Mouse (Mus musculus) right cerebral cortex, adult 18-20 months (tissue): ENCODE data around the gene Igfbp5.
A peak's percentile ranks its signal among the peaks of the same experiment; 100 is the strongest.

Experiments used
- DNase-seq: peaks from one replicate; pipeline ENCODE4 v3.0.0; 2022; ENCODE audit warnings: mixed read lengths

Igfbp5 gene

DNA sequence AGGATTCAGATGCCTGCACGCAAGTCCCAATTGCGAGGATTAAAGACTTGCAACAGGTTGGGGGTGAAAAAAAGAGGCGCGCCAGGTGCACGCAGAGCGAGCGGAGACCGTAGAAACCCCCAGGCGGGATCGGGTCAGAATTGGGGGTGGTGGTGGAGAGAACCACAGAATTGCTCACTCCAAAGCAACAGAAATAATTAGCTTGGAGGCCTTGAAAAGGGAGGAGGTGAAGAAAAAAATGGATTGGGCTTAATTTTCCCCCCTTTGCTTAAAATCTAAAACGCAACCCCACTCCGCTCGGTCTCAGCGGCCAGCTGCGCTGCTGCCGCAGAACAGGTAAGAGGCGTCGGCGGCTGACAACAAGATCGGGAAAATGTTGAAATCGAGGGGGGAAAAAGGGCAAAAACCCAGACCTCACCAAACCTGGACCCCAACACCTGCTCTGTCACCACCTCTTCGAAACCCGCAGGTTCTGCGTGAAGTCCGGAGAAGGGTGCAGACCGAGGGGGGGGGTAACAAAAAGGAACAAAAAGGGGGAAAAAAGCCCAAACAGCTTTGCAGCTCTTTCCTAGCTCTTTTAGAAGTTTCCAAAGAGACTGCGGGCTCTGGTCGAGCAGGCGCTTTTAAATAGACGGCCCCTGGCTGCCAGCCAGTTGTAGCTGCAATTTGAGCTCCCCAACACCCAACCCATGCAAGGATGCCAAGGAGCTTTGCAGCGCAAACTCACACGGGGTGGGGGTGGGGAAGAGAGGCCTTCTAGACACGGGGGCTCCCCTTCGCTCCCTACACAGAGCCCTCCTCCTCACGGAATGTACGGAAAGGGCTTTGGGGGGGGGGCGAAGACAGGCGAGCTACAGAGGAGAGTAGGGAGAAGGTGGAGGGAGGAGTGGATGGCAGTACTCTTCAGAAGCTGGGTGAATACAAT, at the start of gene Igfbp5:
Gene Igfbp5 (minus strand): TSS at position 598 of the 925 bp plus-strand sequence.
- peak; percentile 58 for DNase-seq

DNA sequence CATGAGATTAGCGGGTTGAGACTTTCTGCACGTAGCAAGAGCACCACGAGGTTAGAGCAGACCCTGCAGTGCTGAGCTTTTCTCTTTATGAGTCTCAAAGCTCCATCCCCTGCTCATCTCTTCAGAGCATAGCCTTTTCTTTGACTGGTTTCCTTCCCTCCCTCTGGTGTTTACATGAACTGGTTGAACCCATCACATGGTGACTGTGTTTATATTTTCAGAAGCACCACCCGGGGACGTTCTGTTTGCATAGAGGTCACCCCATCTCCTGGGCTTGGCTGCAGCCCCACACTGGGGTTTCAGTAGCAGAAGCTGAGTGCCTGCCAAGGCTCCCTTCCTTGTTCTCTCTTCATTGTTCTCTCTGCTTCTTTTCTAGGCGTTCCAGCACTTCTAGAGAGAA, 40.1 kb upstream of the Igfbp5 start:
- DNase-seq: peak; percentile 34

DNA sequence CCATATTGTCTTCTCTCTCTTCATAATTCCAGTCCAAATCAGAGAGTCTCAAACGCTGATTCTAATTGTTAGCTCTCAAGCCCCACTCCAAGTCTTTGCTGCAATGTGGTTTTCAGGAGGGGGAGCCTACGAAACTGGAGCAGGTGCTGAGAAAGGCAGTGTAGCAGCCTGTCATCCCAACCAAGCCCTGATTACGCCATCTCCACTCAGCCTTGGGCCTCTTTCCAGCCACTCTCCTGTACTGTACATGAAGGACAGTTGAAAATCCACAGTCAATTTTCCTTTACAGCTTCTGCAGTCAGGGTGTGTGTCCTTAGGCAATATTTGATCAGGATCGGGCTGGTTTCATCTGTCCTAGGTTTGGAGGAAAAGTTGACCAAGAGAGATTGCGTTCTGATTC, 38.4 kb upstream of the Igfbp5 start:
- no peak for DNase-seq

DNA sequence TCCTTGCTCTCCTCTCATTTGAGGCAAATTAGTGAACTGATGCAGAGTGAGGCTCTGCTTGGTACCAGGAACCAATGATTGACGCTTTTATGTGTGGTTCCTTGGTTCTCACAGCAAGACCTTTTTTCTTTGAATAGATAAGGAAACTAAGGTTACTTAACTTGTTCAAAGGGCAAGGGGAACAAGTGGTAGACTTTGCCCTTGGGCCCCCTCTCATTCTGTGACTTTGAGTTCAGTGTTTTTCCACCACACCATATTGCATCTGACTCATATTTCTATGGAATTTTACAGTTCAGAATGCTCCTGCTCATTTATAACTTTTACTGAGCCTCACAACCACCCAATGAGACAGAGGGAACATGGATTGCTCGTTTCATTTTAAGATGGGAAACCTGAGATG, 21.1 kb upstream of the Igfbp5 start:
- no peak for DNase-seq

DNA sequence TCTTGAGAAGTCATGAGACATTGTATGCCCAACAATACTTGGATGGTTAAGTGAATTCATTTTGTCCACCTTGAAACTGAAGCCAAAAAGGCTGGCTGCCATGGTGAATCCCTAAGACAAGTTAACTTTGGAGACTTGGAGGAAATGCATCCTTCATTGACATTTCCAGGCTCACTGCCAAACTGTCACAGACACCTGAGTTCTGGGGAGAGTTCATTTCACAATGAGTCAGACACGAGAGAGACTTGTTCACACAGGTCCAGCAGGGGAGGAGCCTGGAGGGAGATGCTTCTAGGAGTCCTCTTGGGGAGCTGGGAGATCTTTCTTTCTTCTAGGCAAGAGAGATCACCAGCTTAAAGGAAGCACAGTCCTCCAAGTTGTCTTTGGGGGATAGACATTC, 13.2 kb upstream of the Igfbp5 start:
- no peak for DNase-seq

DNA sequence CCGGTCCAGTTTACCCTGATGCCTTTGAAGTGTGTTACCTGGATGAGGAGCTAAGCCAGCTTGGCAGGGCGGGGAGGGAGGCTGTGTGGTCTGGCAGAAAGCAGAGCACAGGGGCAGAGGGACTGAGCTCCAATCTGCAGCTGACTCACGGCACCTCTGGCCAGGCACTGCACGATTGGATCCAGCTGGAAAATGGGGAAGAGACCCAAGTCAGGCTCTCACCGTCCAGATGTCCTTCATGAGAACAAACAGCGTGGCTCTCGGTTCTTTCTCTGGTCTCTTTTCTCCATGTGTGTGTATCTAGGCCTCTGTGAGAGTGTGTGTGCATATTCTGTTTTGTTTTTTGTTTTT, 11.1 kb upstream of the Igfbp5 start:
- no peak for DNase-seq

DNA sequence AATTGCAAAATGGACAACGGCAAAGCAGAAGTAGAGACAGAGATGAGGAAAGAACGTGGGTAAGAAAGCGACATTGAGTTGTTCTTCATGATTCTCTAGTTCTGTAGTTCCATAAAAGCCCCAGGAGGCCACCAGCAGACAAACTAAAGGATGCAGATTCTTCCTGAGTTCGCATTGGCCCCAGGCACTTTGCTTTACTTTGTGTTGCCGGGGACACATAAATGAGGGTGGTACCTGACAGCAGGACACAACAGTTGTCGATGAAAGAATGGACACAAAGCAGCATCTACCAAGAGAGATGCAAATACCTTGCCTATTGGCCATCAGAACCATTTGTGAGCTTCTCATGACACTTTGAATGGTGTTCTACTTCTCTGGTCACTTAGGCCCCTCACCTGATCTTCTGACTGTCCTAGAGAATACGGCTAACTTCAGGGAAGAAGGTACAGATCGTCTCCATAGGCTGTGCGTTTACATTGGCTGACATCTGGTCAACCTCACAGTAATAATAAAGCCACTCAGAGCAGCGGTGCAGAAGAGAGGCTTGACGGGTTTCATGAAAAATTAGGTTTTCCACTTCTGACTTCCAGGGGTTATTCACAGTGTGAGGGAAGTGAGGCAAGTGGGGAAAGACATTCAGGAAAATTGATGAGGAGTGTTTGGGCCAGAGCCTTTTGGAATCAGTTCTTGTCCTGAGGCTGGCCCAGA, 10.6 kb upstream of the Igfbp5 start:
- no peak for DNase-seq

DNA sequence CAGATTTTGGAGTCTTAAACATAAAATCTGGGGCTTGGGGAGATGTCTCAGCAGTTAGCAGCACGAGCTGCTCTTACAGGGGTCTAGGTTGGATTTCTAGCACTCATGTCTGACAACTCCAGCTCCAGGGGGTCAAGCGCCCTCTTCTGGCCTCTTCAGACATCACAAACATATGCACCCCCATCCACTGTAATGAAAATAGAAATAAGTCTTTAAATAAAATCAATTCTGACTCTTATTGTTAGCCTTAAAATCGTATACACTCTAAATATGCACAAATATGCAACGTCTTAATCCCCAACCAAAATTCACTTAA, 4.6 kb upstream of the Igfbp5 start:
- DNase-seq: no peak

DNA sequence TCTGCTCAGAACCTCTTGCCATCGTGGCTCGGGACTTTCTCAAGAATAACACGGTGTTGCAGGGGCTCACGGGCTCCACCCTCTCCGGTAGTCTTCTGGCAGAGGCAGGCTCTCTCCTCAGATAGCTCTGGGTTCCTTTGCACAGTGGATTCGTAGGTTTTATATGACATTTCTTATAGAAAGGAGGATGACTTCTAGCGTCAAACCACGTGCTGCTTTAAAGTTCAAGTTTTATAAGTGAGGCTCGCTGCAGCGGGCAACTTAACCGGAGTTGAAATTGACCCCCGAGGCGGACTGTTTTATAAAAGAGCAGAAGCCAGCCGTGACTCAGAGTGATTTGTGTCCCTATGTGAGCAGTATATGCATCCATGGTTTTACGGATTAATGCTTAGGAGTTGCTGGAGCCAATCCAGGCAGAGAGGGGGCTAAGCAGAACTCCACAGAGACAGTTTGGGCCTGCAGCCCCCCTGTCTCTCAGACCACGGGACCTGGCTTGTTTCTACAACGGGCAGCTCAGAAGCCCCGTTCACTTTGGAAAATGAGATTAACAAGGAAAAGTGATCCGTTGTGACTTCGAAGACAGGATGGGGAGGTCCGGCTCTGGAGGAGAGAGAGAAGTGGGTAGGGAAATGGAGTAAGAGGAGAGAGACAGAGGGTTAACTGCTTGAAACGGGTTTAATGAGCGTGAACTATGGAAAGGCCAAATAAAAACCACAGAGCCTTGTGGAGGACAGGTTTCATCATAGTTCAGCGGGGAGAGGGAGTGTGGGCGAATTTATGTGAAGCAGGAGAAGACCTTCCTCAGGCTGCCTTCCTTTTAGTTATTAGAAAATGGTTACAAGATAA, 4.0 kb upstream of the Igfbp5 start:
- no peak for DNase-seq

DNA sequence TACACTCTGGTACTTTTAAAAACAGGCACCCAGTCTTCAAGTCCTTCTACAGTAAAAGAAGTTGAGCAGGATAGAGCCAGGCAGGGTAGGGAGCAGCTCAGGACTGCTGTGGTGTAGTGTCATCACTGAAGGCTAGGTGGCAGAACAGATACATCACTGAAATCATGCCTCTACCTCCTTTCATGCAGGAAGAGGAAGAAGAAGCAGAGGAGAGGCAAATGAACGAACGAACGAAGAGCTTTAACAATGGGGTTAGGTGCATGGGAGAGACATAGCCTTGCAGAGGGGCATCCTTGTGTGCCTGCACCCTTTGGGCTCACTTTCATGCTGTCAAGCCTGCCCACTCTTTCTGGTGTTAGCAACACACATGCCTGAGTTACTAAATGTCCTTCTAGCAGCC, 3.2 kb upstream of the Igfbp5 start:
- peak; percentile 69 for DNase-seq

DNA sequence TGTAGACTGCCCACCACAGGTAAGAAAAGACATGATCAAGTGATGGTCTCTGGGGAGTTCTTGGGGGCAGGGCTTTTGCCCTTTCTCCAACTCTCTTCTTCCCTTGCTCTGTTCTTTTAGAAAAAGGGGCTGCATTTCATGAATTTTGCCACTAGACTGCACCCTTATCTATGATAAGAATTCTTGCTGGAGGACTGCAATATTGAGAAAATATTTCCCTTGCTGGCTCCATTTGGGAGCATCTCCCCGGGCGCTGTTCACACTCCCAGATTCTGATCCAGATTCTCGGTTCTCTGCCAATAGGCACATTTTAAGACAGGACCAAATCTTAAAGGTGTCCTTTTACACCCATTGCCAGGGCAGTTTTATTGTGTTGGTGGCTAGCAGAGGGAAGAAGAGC, 1.4 kb upstream of the Igfbp5 start:
- DNase-seq: no peak

DNA sequence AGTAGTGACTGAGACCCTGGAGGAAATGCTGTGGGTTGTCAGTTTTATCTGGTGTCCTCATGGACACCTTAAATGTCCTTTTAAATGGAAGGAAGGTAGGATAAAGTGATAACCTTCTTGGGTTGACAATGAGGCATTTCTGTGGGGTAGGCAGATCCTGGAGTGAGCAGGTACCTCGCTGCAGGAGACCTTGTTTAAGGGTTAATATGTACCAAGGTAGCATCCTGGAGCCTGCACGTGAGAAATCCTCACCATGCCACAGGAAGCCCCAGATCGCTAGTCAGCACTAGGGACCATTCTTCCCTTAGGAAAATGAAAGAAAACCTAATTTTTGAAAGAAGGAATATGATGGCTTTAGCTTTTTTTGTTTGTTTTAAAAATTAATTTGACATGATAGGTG, 1.0 kb upstream of the Igfbp5 start:
- no peak for DNase-seq

DNA sequence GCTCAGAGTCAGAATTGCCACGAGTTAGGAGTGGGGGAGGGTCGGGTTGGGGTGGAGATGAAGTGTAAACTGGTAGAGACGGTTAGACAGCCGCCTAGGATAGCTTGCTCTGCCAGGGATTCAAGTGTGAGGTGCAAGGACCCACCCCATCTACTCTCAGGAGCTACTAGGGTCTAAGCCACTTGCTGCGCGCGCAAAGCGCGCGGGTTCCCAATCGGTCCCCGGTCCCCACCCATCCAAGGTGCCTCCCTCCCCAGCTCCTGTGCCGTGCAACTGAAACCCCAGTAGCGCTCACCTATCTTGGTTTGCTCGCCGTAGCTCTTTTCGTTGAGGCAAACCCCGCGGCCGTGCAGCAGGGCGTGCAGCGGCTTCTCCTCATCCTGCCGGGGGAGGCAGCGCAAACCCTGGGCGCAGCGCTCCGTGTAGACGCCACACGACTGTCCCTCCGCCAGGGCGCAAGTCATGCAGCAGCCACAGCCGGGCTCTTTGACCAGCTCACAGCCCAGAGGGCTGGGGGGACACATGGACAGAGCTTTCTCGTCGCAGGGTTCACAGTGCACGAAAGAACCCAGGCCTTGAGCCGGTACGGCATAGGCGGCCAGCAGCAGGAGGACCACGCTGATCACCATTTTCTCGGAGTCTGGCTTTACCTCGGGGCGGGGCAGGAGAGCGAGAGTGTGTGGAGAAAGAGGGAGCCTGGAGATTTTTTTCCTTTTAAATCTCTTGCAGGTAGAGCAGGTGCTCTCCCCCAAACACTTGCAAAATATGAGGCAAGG, 985 bp downstream of the Igfbp5 start:
- peak; percentile 76 for DNase-seq

DNA sequence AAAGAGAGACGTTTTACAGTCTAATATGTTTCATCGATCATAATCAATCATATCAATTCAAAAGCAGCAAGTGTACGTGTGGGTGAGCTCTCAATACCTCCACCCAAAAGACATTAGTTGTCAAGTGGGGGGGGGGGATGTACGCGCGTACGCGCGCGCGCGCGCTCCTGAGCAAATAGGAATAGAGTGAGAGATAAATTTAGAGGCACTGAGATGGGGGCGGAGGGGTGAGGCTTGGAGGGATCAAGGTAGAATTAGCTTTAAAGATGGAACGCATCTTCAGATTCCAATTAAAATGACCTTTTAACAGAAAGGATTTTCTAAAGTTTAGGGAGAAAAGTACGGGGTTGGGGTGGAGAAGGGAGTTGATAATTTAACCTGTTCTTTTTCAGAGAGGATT, 1.6 kb downstream of the Igfbp5 start:
- no peak for DNase-seq

DNA sequence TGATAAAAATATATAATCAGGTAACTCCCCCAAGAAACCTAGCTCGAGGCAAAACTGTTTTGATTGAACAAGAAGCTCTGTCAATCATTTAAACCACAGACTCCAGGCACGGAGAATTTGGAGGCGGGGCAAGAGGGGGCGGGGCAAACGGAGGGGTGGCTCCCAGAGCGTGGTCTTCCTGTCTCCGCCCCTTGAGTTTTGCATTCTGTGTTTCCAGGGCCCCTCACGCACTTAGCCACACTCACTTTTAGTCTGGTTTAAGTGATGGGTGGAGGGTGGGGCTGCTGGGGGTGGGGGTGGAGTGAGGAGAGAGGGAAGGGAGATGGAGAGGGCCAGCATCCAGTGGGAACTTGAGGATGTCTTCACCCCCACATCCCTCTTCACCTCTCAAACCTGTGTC, 2.2 kb downstream of the Igfbp5 start:
- peak; percentile 64 for DNase-seq

DNA sequence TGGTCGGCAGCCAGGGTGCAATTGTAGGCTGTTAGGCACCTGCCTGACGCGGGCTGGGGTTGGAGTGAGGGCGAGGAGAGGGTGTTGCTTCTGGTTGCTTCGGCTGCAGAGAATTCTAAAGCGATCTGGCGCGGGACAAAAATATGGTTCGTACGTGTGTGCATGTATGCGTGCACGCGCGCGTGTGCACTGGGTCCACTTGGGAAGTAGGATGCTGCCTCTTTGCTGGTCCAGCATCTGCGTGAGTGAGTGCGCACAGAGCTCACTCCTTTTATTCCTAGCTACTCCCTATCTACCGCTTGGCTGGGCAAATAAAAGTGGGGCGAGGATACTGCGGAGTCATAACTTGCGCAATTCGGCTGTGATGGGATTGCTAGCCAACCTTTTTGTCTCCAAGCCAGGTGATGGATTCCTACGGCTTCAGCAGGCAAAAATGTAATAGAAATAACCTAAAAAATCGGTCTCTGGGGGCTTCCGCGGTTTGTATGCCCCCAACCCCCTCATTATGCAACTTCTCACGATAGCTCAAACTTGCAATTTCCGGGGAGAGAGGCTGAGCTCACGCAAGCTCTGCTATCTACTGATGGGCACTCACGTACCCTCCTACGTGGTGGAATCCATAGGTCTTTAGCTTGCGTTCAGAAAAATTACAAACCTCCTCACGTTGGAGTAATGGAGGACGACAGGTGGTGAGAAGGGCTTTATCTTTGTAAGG, 2.8 kb downstream of the Igfbp5 start:
- DNase-seq: peak; percentile 73

DNA sequence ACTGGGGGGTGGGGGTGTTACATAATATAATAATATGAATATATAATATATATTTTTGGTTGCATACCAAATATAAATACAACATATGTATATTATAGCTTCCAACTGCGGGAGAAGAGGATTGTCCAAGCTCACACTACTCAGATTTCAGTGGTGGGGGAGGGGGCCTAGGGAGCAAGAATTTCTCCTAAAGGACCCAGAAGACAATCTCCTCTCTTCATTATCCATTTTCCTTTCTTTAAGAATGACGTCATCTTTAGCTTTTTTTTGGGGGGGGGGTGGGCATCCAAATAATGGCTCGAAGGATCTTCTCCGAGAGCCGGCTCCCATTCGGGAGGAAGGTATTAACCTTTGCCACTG, 3.4 kb downstream of the Igfbp5 start:
- no peak for DNase-seq

DNA sequence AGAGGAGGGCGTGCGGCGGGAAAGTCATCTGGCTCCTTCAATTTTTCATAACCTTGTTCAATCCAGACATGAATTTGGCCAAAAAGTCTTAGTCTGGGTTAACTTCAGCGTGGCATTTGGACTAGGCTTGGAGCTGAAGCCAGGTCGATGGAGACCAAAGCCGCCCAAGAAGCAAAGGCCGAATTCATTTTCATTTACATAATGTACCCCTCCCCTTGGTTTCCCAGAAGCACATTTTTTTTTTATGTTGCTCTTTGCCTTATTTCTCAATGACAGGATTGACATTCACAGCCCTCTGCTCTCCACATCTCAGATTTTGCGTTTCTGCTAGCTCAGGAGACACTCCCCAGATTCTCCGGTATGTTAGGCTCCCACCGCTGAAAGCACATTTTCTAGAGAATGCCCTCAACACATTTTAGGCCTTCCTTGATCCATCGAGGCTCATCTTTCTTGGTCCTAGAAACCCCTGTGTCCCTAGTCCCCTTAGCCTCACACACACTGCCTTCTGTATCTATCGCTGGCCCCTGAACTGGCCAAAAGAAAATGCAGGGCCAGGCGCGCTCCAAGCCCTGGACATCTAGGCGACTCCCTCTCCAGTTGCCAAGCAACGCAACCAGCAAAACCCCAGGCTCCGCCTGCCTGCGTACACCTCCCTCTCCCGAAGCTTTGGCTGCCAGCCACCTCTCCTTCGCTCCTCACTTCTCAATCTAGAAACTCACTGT, 3.9 kb downstream of the Igfbp5 start:
- DNase-seq: peak; percentile 94

DNA sequence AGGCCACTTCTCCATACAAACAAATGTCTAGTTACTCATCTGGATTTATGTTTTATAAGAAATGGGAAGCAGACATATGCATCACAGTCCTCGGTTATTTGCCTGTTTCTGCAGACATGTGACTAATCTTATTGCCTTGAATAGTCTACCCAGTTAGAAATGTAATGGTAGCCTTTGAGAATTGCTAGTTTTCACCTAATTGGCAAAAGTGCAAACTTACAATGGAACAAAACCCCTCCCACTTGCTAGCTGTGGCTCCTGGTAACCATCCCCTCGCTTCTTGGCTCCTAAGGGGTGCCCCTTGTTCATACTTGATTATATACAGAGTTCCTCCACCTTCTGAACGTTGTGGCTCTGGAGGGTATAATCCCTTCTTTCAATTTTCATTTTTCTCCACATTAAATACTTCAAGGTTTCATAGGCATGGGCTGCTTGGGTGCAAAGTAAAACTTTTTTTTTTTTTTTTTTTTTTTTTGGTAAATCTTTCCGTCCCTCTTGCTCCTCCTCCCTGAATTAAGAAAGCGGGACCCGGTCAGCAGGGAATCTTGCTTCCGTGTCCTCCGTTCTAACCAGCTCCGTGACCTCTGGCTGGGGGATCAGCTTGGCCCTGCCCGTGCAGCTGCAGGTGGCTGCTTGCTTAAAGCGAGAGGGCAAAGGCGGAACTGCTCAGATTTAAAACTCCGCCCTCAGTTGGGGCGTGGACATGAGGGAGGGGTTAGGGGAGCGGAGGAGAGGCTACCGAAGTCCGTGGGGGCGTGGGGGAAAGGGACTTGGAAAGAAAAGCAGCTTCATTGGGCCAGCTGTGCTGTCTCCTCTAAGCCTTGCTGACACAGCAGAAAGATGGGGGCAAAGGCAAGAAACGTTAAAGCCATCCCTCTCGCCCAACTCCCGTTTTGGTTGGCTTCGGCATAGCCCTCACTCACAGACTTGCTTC, 4.7 kb downstream of the Igfbp5 start:
- peak; percentile 75 for DNase-seq

DNA sequence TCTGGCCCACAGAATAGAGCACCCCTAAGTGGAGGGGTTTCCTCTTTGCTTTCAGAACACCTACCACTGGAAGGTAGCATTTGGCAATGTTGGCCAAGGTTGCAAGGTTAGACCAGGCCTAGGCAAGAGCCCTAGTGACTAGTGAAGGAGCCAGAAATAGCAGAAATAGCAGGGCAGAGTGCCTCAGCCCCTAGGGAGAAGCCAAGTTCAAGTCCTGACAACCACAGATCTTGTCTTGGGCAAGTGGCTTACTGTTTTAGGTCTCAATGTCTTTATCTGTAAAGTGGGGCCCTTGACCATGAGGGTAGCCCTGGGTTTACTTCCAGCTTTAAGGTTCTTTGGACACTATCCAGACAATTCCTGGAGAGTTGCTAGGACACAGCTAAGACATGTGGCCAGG, 5.4 kb downstream of the Igfbp5 start:
- DNase-seq: no peak
